In the genomic region with DNA sequence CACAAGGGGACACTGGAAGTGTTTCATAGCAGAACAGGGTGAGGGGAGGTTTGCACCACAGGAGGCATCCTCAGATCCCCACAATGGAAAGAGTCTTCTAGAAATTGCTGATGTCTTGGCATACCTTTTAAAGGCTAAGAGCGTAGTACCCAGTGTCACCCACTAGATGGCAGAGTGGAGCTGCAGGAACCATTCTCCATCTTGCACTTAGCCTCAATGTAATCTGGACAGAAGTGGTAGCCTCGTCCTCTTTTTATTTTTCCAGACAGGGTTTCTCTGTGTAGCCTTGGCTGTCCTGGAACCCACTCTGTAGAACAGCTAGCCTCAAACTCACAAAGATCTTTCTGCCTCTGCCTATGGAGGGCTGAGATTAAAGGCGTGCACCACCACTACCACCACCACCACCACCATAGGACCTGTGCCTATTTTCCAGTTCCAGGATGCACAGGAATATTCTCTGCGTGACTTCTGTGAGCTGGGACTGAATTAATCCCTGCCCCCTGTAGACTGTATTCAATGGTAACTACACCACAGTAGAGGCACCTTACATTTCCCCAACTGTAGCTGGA, we compare ENCODE assay signal across 8 mouse cellular contexts.
DNase-seq lines count a peak whose midpoint lies in the region; ATAC-seq lines count a peak whose summit lies in the region.

No protein-coding gene starts in this region.

- ATAC-seq in inflammation-experienced regulatory T-cells, adult 6 months = peak; percentile 68

- peak; percentile 35 to 66 for DNase-seq in frontal cortex, postnatal 36 days (ENCODE audit: low spot score in 2 of 2)
- no peak for DNase-seq in frontal cortex, postnatal 25 days (ENCODE audit: low spot score in 2 of 2)
- DNase-seq in urinary bladder, postnatal 36 days (ENCODE audit: low spot score in 2 of 2) = peak; percentile 12 to 18
- DNase-seq in urinary bladder, adult 2 months (ENCODE audit: low spot score) = no peak
- DNase-seq in embryo, embryonic 10.5 days (ENCODE audit: low spot score) = peak; percentile 81
- peak; percentile 55 for DNase-seq in lung, postnatal 14 days
- peak; percentile 42 for DNase-seq in right cerebral cortex, postnatal 4 days

Comparison
In these comparisons a context has a peak if more than half of its experiments do, and no peak if none do; other contexts are left out.
1. DNase-seq: peak in frontal cortex, postnatal 36 days (2 of 2), urinary bladder, postnatal 36 days (2 of 2), embryo, embryonic 10.5 days (single experiment), lung, postnatal 14 days (single experiment) and right cerebral cortex, postnatal 4 days (single experiment); none in frontal cortex, postnatal 25 days (0 of 2) and urinary bladder, adult 2 months (single experiment).